Mouse (Mus musculus) cerebellum, adult 9-11 months (tissue): ENCODE results near the gene Tcerg1l.

Experiments
- DNase-seq: peaks from one replicate; pipeline ENCODE4 v3.0.0; 2022

Tcerg1l gene

DNA sequence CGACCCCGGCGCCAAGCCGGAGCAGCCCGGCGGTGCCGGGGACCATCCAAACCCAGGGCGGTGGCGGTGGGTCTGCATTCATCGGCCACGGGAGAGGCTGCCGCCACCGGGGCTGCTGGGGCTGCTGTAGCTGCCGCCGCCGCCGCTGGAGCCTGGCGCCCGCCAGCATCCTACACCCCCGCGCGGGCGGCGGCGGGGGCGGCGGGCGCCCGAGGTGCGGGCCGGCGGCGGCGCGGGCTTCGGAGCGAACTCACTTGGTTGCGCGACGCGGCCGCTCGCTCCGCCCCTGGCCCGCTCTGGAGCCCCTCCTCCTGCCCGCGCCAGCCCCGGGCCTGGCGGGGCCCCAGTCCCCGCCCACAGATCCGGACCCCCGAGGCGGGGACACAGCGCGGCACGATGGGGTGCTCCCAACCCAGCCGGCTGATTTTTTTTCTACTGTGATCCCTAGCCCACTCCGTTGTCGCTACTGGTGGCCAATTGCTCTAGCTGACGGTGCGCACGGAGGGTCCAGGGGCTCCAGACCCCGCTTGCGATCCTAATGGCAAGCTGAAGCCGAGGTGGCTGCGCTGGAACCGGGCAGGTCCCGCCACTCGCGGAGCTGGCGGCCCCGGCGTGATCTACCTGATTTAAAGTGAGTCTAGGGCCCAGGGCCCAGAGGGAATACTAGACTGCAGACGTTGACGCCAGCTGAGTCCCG is at the start of gene Tcerg1l:
Gene Tcerg1l, minus strand, starts transcription at position 246 of the 697 bp plus-strand sequence.
- peak; percentile 31 for DNase-seq

DNA sequence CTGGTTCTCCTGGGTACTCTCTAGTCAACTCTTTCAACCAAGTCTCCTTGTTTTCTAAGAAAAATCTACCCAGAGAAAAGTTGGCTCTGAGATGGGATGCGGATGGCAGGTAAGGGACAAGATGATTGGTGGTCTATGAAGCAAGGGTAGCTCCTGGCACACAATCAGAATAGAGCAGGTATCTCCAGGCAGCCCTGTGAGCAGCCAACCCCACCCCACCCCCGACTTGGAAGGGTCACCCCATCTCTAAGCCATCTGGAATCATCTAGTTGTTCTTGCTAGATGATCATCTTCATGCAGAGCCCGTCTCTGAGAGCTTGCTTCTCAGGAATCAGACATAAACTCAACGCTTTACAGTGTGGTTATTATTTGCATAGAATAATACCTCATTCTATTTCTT is 44.6 kb upstream of the Tcerg1l start:
- no peak for DNase-seq

DNA sequence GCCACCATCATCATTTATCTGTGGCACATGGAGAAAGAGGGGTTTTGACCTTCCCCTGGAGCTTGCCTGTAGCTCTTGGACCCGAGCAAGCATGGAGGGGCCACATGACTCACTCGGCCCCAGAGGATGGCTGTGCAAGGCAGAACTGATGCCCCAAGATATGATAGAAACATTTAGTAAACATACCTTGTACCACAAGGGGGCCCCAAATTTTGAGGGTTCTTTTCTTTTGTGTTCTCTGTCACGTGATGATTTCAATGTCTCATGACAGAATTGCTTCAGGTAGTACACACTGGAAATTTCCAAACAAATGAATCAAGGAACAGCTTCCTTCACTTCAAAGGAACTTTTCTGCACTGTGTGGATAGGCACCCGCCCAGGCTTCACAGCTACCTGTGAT is 35.0 kb upstream of the Tcerg1l start:
- no peak for DNase-seq

DNA sequence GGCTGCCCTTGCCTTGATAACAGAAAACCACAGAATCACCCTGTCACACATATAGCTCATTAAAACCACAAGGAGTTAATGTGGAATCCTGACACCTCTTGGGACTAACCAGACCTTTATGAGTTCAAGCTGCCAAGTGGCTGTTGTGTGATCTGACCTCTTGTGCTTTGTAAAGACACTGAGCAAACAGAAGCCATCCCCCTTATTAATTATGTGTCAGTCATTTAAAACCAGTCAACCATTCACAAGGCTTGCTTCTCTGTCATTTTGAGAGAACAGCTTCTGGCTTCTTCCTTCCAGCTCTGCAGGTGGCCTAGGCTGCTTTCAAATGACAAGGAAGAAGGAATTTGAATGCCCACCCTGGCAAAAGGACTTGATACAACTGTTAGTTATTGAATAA is 33.9 kb upstream of the Tcerg1l start:
- no peak for DNase-seq

DNA sequence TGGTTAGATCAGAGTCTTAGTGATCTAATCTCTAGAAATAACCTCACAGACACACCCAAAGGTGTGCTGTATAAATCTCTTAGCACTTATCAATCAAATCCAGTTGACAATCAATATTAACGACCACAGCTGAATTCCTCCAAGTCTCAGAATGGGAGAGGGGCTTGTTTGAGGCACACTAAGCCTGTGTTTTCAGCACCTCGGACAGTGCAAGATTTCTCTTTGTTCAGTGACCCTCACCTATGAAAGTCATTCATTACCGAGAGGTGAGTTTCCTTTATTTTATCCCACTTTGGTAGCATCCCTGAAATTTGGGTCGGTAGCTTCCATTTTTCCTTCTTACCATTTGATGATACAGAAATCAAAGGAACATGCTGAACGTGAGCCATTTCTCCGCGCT is 32.4 kb upstream of the Tcerg1l start:
- DNase-seq = no peak

DNA sequence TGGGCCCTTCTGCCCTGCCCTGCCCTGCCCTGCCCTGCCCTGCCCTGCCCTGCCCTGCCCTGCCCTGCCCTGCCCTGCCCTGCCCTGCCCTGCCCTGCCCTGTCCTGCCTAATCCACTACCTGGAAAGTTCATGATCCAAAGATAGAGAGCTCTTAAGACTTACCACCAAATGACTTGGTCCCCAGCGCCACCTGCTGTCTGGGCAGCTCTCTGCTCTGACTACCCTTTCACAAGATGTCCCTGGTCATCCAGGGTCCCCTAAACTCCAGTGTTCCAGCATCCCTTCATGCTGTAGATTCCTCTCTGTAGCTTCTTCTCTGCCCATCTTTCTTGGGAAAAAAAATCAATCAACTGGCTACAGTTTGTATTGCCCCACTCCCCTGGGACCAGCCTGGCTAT is 31.3 kb upstream of the Tcerg1l start:
- peak; percentile 19 for DNase-seq

DNA sequence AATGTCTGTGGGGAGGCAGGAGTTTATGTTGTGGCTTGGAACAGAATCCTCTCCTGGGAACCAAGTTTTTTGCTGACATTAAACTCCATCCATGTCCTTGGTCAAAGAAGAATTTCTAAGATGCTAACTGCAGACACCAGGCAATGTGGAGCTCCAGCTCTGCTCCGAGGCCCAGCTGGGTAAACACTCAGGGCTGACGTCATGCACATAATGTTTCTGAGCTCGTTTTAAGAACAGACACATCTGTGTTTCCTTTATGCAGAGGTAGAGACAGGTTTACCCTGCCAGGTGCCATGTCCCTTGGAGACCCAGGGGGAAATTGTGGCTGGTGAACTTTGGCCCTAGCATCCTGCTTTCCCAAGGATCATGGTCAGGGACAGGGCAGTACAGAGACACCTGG is 29.9 kb upstream of the Tcerg1l start:
- DNase-seq = no peak

DNA sequence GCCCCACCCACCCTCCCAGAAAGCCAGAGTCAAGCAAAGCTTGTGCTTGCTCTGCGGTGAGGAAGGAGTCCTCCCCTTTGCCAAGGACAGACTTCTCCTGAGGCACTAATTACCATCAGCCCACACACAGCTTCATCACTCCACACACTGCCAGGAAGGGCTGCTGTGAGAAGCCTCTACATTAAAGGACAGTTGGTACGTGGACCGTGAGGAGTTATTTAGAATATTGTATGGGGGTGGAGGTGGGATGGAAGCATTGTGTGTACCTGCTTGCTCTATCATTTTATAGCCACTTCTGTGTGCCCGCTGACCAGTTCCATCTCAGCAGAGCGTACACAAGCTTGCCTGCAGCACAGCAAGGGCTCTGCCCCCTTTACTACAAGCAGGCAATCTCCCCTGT is 16.0 kb upstream of the Tcerg1l start:
- no peak for DNase-seq

DNA sequence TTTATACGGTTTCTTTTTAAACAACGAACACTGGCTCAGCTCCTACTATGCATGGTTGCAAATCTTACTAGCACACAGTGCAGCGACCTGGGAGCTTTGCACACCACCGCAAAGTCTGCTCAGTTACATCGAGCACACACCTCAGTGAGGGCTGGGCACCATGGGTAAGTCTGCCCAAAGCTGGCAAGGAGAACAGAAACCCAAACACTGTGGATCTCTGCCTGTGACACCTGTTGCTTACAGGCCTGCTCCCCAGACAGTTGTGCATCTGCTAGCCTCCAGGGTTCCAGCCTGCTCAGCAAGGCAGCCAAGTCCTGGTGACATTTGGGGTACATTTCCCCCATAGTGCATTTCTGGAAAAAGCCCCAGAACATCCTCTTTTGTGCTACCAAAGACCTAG is 4.1 kb upstream of the Tcerg1l start:
- DNase-seq = no peak

DNA sequence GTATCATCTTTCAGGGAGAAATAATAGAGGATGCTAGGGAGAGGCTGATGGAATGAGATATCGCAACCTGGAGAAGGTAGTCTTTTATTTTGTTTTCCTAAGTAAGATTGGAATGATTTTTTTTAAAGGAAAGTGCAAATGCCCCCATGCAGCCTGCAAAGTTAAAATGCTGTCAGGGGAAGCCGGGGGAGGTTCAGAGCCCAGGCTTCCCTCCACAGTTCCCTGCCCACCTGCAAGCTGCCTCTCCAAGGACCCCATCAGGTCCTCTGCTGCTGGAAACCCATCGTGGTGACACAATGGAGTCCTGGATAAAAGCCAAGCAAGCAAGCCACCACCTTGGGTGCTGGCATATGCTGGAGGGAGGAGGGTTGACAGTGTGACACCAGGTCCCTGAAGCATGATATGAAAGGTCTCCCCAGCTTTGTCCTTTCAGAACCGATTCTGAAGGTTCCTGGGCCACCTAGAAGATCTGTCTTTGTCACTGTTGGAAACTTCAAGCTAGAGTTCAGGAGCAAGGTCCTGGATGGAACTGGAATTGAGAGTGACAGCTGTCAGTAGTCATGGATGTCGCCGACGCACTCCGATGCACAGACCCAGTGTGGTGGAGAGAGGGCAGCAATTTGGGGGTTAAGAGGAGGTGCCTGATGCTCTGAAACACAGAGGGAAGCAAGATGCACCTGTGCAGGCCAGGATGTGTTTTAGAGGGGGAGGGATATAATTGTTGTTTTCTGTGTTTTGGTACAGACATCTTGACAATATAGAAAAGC is 3.2 kb upstream of the Tcerg1l start:
- no peak for DNase-seq

DNA sequence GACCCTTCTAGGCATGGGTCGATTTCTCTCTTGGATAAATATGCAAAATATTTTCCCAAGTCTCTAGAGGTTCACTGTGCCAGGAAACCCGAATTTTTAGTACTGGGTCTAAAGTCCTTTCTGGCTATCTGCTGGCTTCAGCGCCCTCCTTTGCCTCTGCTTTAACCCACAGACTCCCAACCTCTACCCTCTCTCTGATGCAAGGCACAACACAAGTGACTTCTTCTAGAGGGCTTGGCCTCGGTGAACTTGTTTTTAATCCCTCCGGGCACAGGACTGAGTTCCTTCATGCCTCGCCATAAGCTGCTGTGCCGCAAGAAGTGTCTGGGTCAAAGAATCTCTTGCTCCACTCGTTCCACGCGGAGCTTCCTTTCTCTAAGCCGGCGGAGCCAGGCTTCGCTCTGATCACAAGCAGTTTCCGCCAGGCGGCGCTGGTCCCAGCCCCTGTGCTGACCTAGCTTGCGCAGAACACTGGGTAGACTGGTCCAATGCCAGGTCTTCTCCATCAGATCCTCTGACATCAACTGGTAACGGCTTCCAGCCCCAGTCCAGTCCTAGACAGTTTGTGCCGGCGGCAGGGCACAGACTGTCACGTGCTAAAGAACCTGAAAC is 758 bp upstream of the Tcerg1l start:
- peak; percentile 88 for DNase-seq

DNA sequence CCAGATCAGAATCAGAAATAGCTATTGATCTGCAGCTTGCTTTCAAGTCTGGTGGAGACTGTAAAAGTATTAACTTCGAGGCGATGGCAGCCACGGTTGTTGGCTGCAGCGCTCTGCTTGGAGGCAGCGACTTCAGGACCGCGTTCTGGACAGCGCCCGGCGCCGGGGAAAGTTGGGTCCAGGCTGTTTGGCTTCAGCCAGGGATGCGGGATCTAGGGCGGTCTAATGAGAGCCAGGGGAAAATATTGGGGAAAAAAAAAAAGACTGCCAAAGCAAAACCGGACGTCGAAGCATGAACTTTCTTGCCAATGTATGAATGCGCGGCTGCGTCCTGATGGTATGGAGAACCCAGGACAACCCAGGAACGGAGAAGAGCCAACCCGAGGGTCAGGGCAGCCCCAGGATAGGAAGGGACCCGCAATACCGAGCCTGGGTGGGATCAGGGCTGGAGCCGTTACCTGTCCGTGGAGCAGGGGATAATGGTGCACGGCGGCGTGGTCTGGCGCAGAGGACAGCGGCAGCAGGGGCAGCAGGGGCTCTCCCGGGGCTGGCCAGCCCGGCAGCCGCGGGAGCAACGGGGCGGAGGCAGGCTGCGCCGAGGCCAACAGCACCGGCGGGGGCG is 556 bp downstream of the Tcerg1l start:
- DNase-seq = peak; percentile 14

DNA sequence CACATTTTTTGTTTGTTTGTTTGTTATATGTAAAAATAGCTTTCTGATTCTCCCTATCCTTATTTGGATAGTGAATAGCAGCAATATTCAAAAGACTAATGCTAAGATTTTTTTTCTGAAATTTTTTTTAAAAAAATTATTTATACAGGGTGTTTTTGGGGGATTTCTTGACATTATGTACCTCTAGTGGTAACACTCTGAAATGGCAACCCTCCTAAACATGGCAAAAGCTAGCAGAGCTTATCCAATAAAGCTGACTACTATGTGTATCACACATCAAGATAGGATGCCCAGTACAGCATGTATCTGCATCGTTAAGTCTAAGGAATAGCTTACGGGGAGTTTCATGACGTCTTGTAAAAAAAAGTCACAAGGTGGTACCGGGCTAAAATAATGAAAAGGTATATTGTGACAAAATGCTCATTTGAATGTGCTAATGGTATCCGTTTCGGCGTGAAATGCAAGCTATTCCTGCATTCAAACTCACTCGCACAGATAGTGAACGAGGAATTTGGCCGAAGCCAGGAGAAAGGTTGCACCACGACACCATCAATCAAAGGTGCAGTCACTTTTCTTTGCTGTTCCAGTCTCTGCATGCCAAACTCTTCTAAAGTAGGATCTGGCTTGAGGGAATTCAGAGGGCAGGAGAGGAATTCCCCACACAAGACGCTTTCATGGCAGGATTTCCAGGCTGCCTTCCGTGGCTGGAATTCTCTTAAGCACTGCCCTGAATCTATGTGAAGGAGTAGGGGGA is 1.2 kb downstream of the Tcerg1l start:
- DNase-seq = no peak

DNA sequence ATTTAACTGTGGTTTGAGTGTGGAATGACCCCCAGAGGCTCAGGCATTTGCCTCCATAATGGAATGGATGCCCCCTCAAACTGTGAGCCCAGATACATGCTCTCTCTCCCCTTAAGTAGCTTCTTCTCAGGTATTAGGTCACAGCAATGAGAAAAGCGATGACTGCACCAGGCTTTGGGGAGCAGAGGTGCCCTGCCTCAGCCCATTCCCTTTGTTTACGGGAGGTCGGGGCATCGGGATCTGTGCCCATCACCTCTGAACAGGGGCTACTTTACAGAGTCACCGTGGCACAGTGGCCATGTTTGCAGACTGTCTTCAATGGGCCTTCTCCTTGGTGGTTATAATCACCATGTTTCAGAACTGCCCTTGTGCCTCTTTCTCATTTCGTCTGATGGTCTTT is 7.6 kb downstream of the Tcerg1l start:
- DNase-seq = no peak

DNA sequence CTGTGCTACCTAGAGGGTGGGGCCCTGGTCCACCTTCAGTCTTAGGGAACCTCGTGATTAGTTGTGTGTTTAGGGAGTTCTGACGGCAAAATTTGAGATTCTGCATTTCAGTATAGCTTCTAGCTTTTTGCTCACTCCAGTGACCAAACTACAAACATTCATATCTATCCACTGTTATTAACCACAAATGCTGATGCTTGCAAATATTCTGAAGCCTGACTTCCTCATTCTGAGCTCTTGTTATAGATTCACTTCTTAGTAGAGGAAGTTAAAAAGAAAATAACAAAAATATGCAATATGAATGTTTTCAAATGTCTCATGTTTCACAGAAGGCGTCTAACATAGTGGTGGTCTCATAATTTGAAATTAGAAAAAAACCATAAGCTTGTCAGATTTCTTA is 8.5 kb downstream of the Tcerg1l start:
- DNase-seq = no peak

DNA sequence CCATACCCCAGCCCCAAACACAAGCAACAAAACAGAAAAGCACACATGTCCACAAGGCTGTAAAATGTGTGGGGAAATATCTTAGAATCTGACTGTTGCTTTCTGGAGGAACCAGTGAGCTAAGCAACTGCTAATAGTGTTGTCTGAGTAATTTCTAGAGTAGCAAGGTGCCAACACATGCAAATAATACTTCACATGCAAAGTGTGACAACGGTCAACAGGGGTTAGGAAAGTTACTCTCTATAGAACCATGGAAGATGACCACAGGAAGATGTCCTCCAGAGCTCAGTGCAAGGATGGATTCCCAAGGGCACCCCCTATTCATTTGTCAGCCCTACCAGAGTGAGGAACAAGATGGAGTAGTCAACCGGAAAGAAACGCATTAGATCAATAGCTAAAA is 18.3 kb downstream of the Tcerg1l start:
- DNase-seq = no peak

DNA sequence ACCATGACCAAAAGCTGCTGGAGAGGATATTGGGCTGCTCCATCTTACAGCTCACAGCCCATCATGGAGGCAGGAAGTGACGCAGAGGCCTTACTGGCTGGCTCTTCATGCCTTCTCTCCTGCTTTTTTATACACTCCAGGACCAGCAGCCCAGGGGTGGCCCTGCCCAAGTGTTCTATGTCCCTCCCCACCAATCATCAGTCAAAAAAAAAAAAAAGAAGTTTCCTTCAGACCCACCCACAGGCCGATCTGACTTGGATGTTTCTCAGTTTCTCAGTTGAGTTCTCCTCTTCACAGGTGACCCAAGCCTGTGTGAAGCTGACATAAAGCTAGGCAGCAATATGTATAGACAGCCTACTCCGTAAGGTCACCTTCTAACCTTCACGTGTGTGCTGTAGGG is 19.0 kb downstream of the Tcerg1l start:
- DNase-seq = no peak

DNA sequence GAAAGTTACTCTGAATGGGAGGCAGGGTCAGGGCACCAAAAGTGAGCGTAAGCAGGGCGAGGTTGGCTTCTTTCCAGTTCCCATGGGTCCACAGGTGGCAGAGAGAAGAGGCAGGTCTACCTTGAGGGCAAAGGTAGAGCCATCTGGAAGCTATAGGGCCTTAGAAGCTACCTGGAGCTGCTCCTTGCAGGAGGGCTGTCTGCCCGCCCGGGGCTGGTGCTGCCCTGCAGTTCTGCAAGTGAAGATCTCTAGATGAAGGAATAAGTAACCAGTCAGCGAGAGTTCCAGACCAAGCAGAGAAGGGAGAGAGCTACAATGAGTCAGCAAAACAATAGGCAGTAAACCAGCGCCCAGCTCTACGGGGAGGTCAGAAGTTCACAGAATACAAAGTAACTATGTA is 22.0 kb downstream of the Tcerg1l start:
- DNase-seq = no peak

DNA sequence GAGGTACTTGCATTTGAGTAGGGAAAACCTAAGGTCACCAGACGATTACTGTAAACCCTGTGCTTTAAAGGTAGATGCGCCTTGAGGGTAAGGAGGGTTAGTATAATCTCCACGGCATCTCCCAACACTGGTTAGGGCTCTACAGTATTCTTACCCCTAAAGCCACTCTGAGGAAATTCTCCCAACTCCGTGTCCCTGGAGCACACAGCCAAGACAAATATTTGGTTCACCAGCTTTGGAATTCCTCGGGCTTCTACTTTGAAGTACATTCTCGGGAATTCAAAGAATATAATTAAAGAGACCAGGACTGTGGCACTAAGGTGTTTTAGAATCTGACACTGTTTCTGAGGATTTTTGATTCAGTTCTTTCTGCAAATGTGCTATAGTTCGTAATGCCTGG is 23.2 kb downstream of the Tcerg1l start:
- DNase-seq = no peak

DNA sequence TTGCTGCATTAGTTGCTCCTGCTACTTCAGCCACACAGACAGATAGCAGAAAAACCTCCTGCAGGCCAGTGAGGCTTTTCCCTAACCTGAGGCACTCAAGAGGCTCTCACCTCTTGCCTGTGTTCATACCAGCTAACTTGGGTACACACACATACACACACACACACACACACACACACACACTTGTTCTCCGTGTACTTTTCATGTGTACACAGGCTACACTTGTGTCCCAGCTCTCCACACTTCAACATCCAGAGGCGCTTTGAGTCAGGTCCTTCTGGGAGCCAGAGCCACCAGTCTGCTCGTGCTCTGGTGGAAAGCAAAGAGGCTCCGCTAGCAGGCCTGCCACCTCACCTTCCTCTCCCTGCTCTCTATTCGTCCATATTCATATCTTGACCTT is 24.0 kb downstream of the Tcerg1l start:
- no peak for DNase-seq

DNA sequence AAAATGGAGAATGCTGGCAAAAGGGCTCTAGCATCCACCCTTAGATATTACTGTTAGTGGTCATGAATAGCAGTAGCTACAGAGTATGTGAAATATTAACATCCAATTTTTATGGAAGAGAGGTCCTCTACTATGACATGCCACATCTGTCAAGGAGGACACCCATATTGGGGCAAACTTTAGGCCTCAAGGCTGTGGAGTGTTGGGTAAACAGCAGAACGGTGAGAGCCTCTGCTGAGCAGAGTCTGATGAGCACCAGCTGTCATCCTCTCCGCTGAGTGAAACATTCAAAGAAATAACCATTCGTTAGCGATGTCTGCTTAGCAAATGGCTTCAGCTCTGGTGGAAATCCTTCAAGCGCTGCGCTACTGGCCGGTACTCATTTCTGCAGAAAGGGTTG is 30.0 kb downstream of the Tcerg1l start:
- DNase-seq = no peak

DNA sequence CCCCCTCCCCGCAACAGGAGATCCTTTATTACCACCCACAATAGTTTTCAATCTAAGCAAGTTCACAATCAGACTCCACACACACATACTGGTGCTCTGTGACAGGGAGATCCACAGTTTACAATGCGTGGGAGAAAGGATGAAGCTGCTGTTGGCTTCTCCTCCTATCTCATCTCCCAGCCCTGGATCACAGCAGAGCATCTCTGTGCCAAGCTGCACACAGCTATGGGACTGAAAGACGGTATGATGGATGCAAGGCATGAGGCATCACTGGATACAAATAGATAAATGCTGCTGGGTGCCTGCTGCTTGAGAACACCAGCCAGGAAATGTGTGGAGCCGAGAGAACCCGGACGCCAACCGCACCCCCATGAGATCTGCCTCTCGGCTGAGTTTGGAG is 32.0 kb downstream of the Tcerg1l start:
- no peak for DNase-seq

DNA sequence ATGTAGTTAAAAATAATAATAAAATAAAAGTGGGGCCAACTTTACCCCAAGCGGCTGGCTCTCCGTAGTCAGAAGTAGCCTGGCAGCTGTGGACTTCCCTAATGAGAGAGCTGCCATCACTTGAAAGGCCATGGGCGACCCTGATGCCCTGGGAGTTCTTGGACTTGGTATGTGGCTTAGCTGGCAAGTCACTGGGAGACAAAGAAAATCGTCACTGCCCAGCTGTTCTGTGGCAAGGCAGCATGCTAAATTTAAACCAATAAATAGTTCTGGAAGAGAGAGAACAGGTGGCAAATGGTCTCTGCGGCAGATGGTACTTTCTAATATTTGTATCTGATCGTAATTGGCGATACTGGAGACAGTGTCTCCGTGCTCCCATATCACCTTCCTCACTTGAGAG is 40.1 kb downstream of the Tcerg1l start:
- DNase-seq = no peak
